In genomic region chr15:93264221-93264620, GRCm38 (mm10) we compare ENCODE assay signal across 28 mouse cellular contexts. TPM values are rescaled to one million over a fixed set of nuclear protein-coding genes. Genes with fewer than 3 reads are reported as not detected.
A peak's percentile ranks its signal among the peaks of the same experiment; 100 is the strongest.
DNase-seq lines count a peak whose midpoint lies in the region; ATAC-seq and TF ChIP-seq lines count a peak whose summit lies in the region.
"Had no signal": no experiment of that assay in that cellular context is flagged by ENCODE, and none has a peak within 500 bp of the region (broad histone marks: within the 10 kb centered on the region; RNA-seq: fewer than 3 reads in every experiment).

No protein-coding gene starts in this region.

- H3K9ac ChIP-seq in heart, postnatal 0 days (replicated peaks; ENCODE audit: low read depth, low read length) = peak overlapping the region; percentile 15; the same call in 1 of the 2 replicates
- H3K9ac ChIP-seq: forebrain, embryonic 13.5 days; heart, embryonic 15.5 days; hindbrain, embryonic 14.5 days had no signal

- no peaks in the 10 kb centered on the region for H3K4me1 ChIP-seq in heart, postnatal 0 days (ENCODE audit: control insufficient read depth, insufficient read depth)

- no peak for TF ChIP-seq CTCF in heart, postnatal 0 days (IDR thresholded peaks at IDR 0.05; ENCODE audit: low read depth)

- H3K36me3 ChIP-seq in heart, postnatal 0 days (replicated peaks; ENCODE audit: control insufficient read depth, insufficient read depth, low read length) = 0 out of 2 replicates have a peak, but pooled peaks cover 7% of the 10 kb centered on the region
- H3K36me3 ChIP-seq: heart, embryonic 15.5 days had no signal

- no peak for ATAC-seq in heart, postnatal 0 days (ENCODE audit: insufficient read depth, low read depth)
- ATAC-seq: forebrain, embryonic 13.5 days; forebrain, embryonic 16.5 days; hindbrain, postnatal 0 days; inflammation-experienced regulatory T-cells, adult 6 months; intestine, embryonic 16.5 days; Patski had no signal

- no peaks in the 10 kb centered on the region for H3K9me3 ChIP-seq in heart, postnatal 0 days (replicated peaks; ENCODE audit: control insufficient read depth, low read length)
- H3K9me3 ChIP-seq: forebrain, embryonic 10.5 days; forebrain, embryonic 13.5 days; G1E; heart, embryonic 15.5 days had no signal

- no peak overlapping the region for H3K4me2 ChIP-seq in heart, postnatal 0 days (ENCODE audit: low read depth, low read length)
- H3K4me2 ChIP-seq: forebrain, embryonic 13.5 days; heart, embryonic 11.5 days; heart, embryonic 15.5 days; hindbrain, embryonic 14.5 days had no signal

- TF ChIP-seq EP300 in heart, postnatal 0 days (IDR thresholded peaks at IDR 0.05; ENCODE audit: low read depth) = no peak

- no peak overlapping the region for H3K4me3 ChIP-seq in heart, postnatal 0 days (ENCODE audit: low read depth, low read length)
- H3K4me3 ChIP-seq: forebrain, embryonic 10.5 days; forebrain, embryonic 13.5 days; heart, embryonic 15.5 days had no signal

- no peaks in the 10 kb centered on the region for H3K27me3 ChIP-seq in heart, postnatal 0 days (ENCODE audit: control insufficient read depth, insufficient read depth, low read length)
- H3K27me3 ChIP-seq: CH12.LX; forebrain, embryonic 13.5 days; heart, embryonic 15.5 days; Patski had no signal

- 65% methylated on average over 3 of the region's 3 CpGs for WGBS in heart, postnatal 0 days

- peak; percentile 83 for DNase-seq in adrenal gland, adult 2 months
- DNase-seq in adrenal gland, postnatal 4 days (ENCODE audit: low spot score in 2 of 2) = no peak
- DNase-seq in heart, postnatal 0 days (ENCODE audit: low spot score) = no peak
- DNase-seq in heart, postnatal 14 days = no peak
- DNase-seq in adrenal gland, postnatal 10 days = peak; percentile 56
- no peak for DNase-seq in left cerebral cortex, postnatal 10 days (ENCODE audit: extremely low spot score in 1 of 2, low spot score in 2 of 2)
- DNase-seq in cerebellum, postnatal 4 days (ENCODE audit: low spot score in 2 of 2) = no peak
- DNase-seq: B cell, adult 2 months; cerebellum, adult 11-12 months; cerebellum, adult 8-10 months; cerebellum, postnatal 10 days; cerebellum, postnatal 36 days; gastrocnemius, postnatal 10 days; gastrocnemius, postnatal 36 days; heart, postnatal 36 days; kidney, adult 18-20 months had no signal

- intact Hi-C loops in heart, postnatal 14 days (cut with DNase I) = loop anchor here (5.0 kb wide), 1 partner anchor 948 kb away; no protein-coding TSS in a partner anchor
- intact Hi-C loops in left cerebral cortex, postnatal 10 days (cut with DNase I) = loop anchor here (5.0 to 10.0 kb wide), 2 partner anchors 173 to 951 kb away; no protein-coding TSS in a partner anchor

- no peak overlapping the region for H3K27ac ChIP-seq in heart, postnatal 0 days (ENCODE audit: low read depth)
- H3K27ac ChIP-seq: forebrain, embryonic 10.5 days; forebrain, embryonic 13.5 days; heart, embryonic 15.5 days; hindbrain, embryonic 14.5 days; hindbrain, postnatal 0 days had no signal

RNA-seq across cellular contexts. Expression of gene Gxylt1, which starts 10.8 kb away (rescaled TPM):
- total RNA-seq in adrenal gland, adult 2 months (2021) = 10 to 100 TPM; 22.5 to 46.4 TPM
- 1.2 and 2.2 TPM in 2 replicates for polyA plus RNA-seq in adrenal gland, adult 2 months (2012; rRNA removed)
- total RNA-seq in adrenal gland, postnatal 4 days (2021) = 10 to 100 TPM; 32.9 to 33.2 TPM
- total RNA-seq in heart, postnatal 0 days (2014; rRNA removed; ENCODE audit: low replicate concordance) = 3.6 and 9.3 TPM in 2 replicates
- polyA plus RNA-seq in heart, postnatal 0 days (2015; fragmentation: Nextera tagmentation; extraction: Ambion mirVana) = 3.1 and 3.3 TPM in 2 replicates
- total RNA-seq in heart, postnatal 14 days (2021) = 10 to 100 TPM; 12.1 to 13.1 TPM
- total RNA-seq in adrenal gland, postnatal 10 days (2021) = 10 to 100 TPM; 22.5 to 26.8 TPM
- total RNA-seq in left cerebral cortex, postnatal 10 days (2021) = 10 to 100 TPM; 10.7 to 10.8 TPM

Comparison
In these comparisons a context has a peak if more than half of its experiments do, and no peak if none do; other contexts are left out.
1. DNase-seq: peak in adrenal gland, adult 2 months (single experiment) and adrenal gland, postnatal 10 days (single experiment); none in adrenal gland, postnatal 4 days (0 of 2), heart, postnatal 0 days (single experiment), heart, postnatal 14 days (0 of 2), left cerebral cortex, postnatal 10 days (0 of 2) and cerebellum, postnatal 4 days (0 of 2).